Mouse (Mus musculus) erythroblast, embryonic 14.5 days (primary cell): ENCODE results near the gene Slitrk3.

Experiments
- GATA1 ChIP-seq: IDR thresholded peaks from 2 replicates; pipeline ENCODE4 v1.6.1; 2012; ENCODE audit warnings: low read length, inconsistent platforms, mixed read lengths
- TAL1 ChIP-seq: IDR thresholded peaks from 3 replicates; pipeline ENCODE4 v1.6.1; 2012; ENCODE audit warnings: low read length, inconsistent platforms, mixed read lengths

- TF ChIP-seq GATA1: no peak
- no peak for TF ChIP-seq TAL1
Measured at GRCm38 (mm10) chr3:73058190-73058589, 587 bp upstream of the Slitrk3 start.
